Mouse (Mus musculus) hindbrain, embryonic 10.5 days (tissue): ENCODE data around the gene Irgm1. TPM values are rescaled to one million over a fixed set of nuclear protein-coding genes. Genes with fewer than 3 reads are reported as not detected.
"Not testable (repeated sequence)": the region's sequence is repeated elsewhere in the genome, so short reads cannot be mapped to it uniquely, and the experiment has no call there.

Experiments
- DNase-seq: peaks from one replicate; pipeline ENCODE4 v3.0.0-alpha.2; 2017; ENCODE audit warnings: low spot score
- H3K27ac ChIP-seq: fragments of 300-500 bp; sonication (generic); 2 replicates; pipeline ENCODE4 v1.5.1; 2016; ENCODE audit warnings: mild to moderate bottlenecking, moderate library complexity
- H3K27me3 ChIP-seq: fragments of 300-500 bp; sonication (generic); 2 replicates; pipeline ENCODE4 v1.6.1; 2016; ENCODE audit warnings: mild to moderate bottlenecking; ENCODE audit not compliant: poor library complexity, insufficient read depth, severe bottlenecking
- H3K36me3 ChIP-seq: fragments of 300-500 bp; sonication (generic); 2 replicates; pipeline ENCODE4 v1.6.1; 2016; ENCODE audit warnings: mild to moderate bottlenecking, moderate library complexity
- H3K4me1 ChIP-seq: fragments of 300-500 bp; sonication (generic); replicated peaks from 2 replicates; pipeline ENCODE4 v1.6.1; 2016; ENCODE audit warnings: mild to moderate bottlenecking
- H3K4me3 ChIP-seq: fragments of 300-500 bp; sonication (generic); 2 replicates; pipeline ENCODE4 v1.5.1; 2016; ENCODE audit warnings: mild to moderate bottlenecking, moderate library complexity
- H3K9me3 ChIP-seq: fragments of 300-500 bp; sonication (generic); 2 replicates; pipeline ENCODE4 v1.6.1; 2016; ENCODE audit warnings: mild to moderate bottlenecking, moderate library complexity
- whole genome bisulfite sequencing: fragments of 180-500 bp; shearing (Covaris S2); methylation state at CpG from one replicate; pipeline ENCODE4 v1.1.7; 2016; 5-methylcytosine and 5-hydroxymethylcytosine counted together
- polyA plus RNA-seq: library from polyadenylated mRNA; unstranded; fragments of >200 nt; fragmentation: Nextera tagmentation; extraction: Ambion mirVana; gene quantifications from 2 replicates; pipeline ENCODE4 v1.2.1, GENCODE M21; 2016

The Irgm1 gene
- polyA plus RNA-seq, 1 experiment from 2014 or later = 1.8 TPM

- Histone ChIP-seq H3K27me3 (peaks cover 26% of the 10 kb centered on the region), H3K4me1 (peaks cover 29% of the 10 kb centered on the region), H3K4me3 (no peak overlapping the region), H3K36me3 (no peaks in the 10 kb centered on the region), H3K27ac (no peak overlapping the region), H3K9me3 (no peaks in the 10 kb centered on the region; the same call in 1 of the 2 replicates)
- 79% methylated on average over 4 of the region's 4 CpGs for WGBS
- no peak for DNase-seq
These were observed 20.1 kb downstream of the Irgm1 start for GRCm38 (mm10) chr11:48851270-48851995.

GRCm38 (mm10) chr11:48850240-48850639, 21.2 kb downstream of the Irgm1 start:
- DNase-seq = no peak
- WGBS = 62% methylated on average over 2 of the region's 2 CpGs
- H3K4me3 ChIP-seq = no peak overlapping the region
- no peaks in the 10 kb centered on the region; the same call in 1 of the 2 replicates for H3K9me3 ChIP-seq
- no peaks in the 10 kb centered on the region for H3K36me3 ChIP-seq
- no peak overlapping the region for H3K27ac ChIP-seq
- peaks cover 26% of the 10 kb centered on the region for H3K4me1 ChIP-seq
- H3K27me3 ChIP-seq = peaks cover 29% of the 10 kb centered on the region

GRCm38 (mm10) chr11:48846881-48847280, 24.6 kb downstream of the Irgm1 start:
- Histone ChIP-seq H3K27ac (no peak overlapping the region), H3K4me1 (peaks cover 3% of the 10 kb centered on the region; the same call in 1 of the 2 replicates), H3K36me3 (no peaks in the 10 kb centered on the region), H3K4me3 (no peak overlapping the region), H3K27me3 (peaks cover 41% of the 10 kb centered on the region), H3K9me3 (no peaks in the 10 kb centered on the region; the same call in 1 of the 2 replicates)
- DNase-seq = no peak
- 61% methylated on average over 5 of the region's 5 CpGs for WGBS

GRCm38 (mm10) chr11:48846362-48846761, 25.1 kb downstream of the Irgm1 start:
- not testable (repeated sequence) for H3K9me3 ChIP-seq, DNase-seq, H3K4me3 ChIP-seq, H3K27ac ChIP-seq, H3K36me3 ChIP-seq, H3K4me1 ChIP-seq
- 80% methylated on average over 2 of the region's 2 CpGs for WGBS
- H3K27me3 ChIP-seq = peaks cover 41% of the 10 kb centered on the region

GRCm38 (mm10) chr11:48845244-48845815, 26.2 kb downstream of the Irgm1 start:
- no peaks in the 10 kb centered on the region for H3K36me3 ChIP-seq
- peaks cover 3% of the 10 kb centered on the region; the same call in 1 of the 2 replicates for H3K4me1 ChIP-seq
- H3K27me3 ChIP-seq = peaks cover 43% of the 10 kb centered on the region
- no peak overlapping the region for H3K4me3 ChIP-seq
- WGBS = 32% methylated on average over 13 of the region's 13 CpGs
- DNase-seq = no peak
- no peak overlapping the region for H3K27ac ChIP-seq
- H3K9me3 ChIP-seq = no peaks in the 10 kb centered on the region

GRCm38 (mm10) chr11:48844309-48844708, 27.2 kb downstream of the Irgm1 start:
- Histone ChIP-seq H3K27ac (no peak overlapping the region), H3K4me3 (no peak overlapping the region), H3K36me3 (no peaks in the 10 kb centered on the region), H3K9me3 (no peaks in the 10 kb centered on the region), H3K27me3 (peaks cover 45% of the 10 kb centered on the region), H3K4me1 (no peaks in the 10 kb centered on the region)
- no peak for DNase-seq
- WGBS = 71% methylated on average over 6 of the region's 6 CpGs

GRCm38 (mm10) chr11:48843202-48843601, 28.3 kb downstream of the Irgm1 start:
- Histone ChIP-seq H3K4me1 (peaks cover 6% of the 10 kb centered on the region), H3K27me3 (peaks cover 46% of the 10 kb centered on the region), H3K4me3 (no peak overlapping the region), H3K36me3 (no peaks in the 10 kb centered on the region), H3K9me3 (no peaks in the 10 kb centered on the region), H3K27ac (no peak overlapping the region)
- 89% methylated on average over 11 of the region's 11 CpGs for WGBS
- DNase-seq = no peak

- Histone ChIP-seq H3K27ac (no peak overlapping the region), H3K27me3 (peaks cover 48% of the 10 kb centered on the region), H3K9me3 (no peaks in the 10 kb centered on the region), H3K36me3 (no peaks in the 10 kb centered on the region), H3K4me1 (peaks cover 15% of the 10 kb centered on the region), H3K4me3 (no peak overlapping the region)
- no peak for DNase-seq
- 85% methylated on average over 4 of the region's 4 CpGs for WGBS
These were observed 29.1 kb downstream of the Irgm1 start for GRCm38 (mm10) chr11:48842378-48842792.

GRCm38 (mm10) chr11:48841213-48841612, 30.3 kb downstream of the Irgm1 start:
- H3K36me3 ChIP-seq = no peaks in the 10 kb centered on the region
- no peak overlapping the region for H3K4me3 ChIP-seq
- H3K9me3 ChIP-seq = no peaks in the 10 kb centered on the region
- no peak overlapping the region for H3K27ac ChIP-seq
- no peak for DNase-seq
- 92% methylated on average over 5 of the region's 5 CpGs for WGBS
- peaks cover 60% of the 10 kb centered on the region for H3K27me3 ChIP-seq
- peaks cover 22% of the 10 kb centered on the region for H3K4me1 ChIP-seq

GRCm38 (mm10) chr11:48840805-48841204, 30.7 kb downstream of the Irgm1 start:
- Histone ChIP-seq H3K4me3 (no peak overlapping the region), H3K9me3 (no peaks in the 10 kb centered on the region), H3K4me1 (peaks cover 22% of the 10 kb centered on the region), H3K27me3 (peaks cover 64% of the 10 kb centered on the region), H3K27ac (no peak overlapping the region), H3K36me3 (no peaks in the 10 kb centered on the region)
- DNase-seq = no peak

GRCm38 (mm10) chr11:48838879-48839680, 32.4 kb downstream of the Irgm1 start:
- no peak for DNase-seq
- H3K4me3 ChIP-seq = no peak overlapping the region; the same call in 1 of the 2 replicates
- H3K27ac ChIP-seq = no peak overlapping the region
- H3K9me3 ChIP-seq = no peaks in the 10 kb centered on the region
- 72% methylated on average over 10 of the region's 10 CpGs for WGBS
- no peaks in the 10 kb centered on the region for H3K36me3 ChIP-seq
- H3K4me1 ChIP-seq = peaks cover 22% of the 10 kb centered on the region
- peaks cover 59% of the 10 kb centered on the region for H3K27me3 ChIP-seq

GRCm38 (mm10) chr11:48838181-48838797, 33.2 kb downstream of the Irgm1 start:
- Histone ChIP-seq H3K4me1 (peaks cover 22% of the 10 kb centered on the region), H3K36me3 (no peaks in the 10 kb centered on the region), H3K9me3 (no peaks in the 10 kb centered on the region), H3K27me3 (peaks cover 57% of the 10 kb centered on the region), H3K4me3 (peak overlapping the region; percentile 84), H3K27ac (peak overlapping the region; percentile 74; the same call in 1 of the 2 replicates)
- DNase-seq = peak; percentile 36
- WGBS = 4% methylated on average over 16 of the region's 16 CpGs
